Mouse (Mus musculus) right cerebral cortex, postnatal 4 days (tissue): ENCODE data around the gene Mamdc4.
"Not testable (repeated sequence)": the region's sequence is repeated elsewhere in the genome, so short reads cannot be mapped to it uniquely, and the experiment has no call there.

Experiments
- DNase-seq: peaks from one replicate; pipeline ENCODE4 v3.0.0-alpha.2; 2022

The Mamdc4 gene

DNA sequence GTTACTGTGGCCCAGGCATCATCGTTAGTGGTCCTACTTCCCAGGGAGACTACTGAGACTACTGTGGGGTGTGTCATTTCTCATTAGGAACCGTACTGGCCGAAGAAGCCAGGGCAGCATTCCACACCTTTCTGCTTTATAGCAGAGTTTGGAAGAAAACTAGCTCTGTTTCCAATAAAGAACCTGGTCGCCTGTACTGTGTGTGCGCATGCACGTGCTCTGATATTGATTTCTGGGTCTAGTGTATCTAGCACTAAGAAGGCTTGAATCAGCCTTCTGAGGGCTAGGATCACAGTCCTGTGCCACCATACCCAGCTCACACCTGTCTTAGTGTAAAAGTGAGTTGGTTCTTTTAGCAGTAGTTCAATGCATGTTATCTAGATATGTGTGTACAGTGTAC is 15.9 kb downstream of the Mamdc4 start:
- no peak for DNase-seq

DNA sequence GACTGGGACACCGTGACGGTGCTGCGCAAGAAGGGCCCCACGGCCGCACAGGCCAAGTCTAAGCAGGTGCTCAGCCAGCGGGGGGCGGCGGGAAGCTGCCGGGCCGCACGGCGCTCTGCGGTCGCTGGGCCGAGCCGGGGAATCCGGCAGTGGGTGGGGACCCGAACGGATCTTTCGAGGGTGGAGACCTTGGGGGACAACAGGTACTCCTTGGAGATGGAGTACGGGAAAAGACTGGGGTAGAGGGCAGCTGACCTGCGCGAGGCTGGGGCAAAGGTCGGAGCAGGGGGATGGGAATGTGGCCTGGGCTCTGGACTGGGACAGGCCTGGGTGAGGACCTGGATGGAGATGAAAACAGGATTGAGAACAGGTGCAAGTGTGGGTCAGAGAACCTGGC is 16.7 kb downstream of the Mamdc4 start:
- DNase-seq: no peak

DNA sequence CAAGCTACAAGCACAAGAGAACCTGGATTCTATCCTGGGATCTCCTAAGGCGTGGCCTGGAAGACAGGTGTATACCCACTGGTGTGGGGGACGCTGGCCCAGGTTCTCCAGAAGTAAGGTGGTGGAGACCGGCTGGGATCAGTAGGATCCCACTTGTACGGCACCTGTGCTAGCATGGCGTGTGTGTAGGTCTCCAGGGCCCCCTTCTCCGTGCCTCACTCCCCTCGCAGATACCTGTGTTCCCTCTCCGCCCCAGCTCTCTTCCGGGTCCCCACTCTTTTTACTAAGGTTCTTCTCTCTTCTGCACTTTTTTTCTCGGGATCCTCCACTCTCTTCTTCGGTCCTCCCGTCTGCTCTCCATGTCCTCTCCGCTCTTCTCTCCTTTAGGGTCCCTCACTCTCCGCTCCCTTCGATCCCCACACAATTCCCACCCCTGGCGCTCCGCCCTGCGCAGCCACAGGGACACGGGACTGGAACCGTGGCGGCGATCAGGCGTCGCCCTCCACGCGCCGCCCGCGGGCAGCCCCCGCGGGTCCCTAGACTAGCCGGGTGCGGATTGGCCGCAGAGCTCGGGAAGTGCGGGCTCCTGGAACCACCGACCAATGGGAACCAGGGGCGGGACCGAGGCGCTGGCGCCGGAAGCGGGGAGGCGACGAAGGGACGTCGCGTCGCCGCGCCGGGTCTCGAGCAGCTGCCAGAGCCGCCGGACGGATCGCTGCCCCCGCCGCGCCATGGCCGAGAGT is 17.3 kb downstream of the Mamdc4 start, which contains the start of gene Edf1:
Gene Edf1, plus strand, starts transcription at position 627 of the 743 bp plus-strand sequence.
- peak; percentile 93 for DNase-seq

DNA sequence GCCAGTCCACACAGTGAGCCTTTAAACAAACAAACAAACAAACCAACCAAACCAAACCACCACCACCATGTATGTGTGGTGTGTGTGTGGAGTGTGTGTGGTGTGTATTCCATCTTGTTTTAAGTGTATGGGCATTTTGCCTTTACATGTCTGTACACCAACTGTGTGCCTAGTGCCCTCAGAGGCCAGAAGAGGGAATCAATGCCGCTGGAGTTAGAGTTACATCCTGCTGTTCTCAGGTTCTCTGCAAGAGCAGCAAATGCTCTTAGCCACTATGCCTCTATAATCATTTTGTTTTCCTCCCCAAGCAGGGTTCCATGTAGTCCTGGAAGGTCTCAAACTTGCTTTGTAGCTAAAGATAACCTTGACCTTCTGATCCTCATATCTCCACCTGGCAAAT is 18.3 kb downstream of the Mamdc4 start:
- DNase-seq: no peak

DNA sequence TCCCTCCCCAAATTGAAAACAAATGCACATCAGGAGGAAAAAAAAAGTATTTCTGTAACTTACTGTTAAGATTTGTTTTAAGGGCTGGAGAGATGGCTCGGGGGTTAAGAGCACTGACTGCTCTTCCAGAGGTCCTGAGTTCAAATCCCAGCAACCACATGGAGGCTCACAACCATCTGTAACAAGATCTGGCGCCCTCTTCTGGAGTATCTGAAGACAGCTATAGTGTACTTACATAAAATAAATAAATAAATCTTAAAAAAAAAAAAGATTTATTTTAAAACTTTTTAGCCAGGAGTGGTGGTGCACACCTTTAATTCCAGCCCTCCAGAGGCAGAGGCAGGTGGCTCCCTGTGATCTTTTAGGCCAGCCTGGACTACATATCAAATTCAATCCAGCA is 19.2 kb downstream of the Mamdc4 start:
- not testable (repeated sequence) for DNase-seq

DNA sequence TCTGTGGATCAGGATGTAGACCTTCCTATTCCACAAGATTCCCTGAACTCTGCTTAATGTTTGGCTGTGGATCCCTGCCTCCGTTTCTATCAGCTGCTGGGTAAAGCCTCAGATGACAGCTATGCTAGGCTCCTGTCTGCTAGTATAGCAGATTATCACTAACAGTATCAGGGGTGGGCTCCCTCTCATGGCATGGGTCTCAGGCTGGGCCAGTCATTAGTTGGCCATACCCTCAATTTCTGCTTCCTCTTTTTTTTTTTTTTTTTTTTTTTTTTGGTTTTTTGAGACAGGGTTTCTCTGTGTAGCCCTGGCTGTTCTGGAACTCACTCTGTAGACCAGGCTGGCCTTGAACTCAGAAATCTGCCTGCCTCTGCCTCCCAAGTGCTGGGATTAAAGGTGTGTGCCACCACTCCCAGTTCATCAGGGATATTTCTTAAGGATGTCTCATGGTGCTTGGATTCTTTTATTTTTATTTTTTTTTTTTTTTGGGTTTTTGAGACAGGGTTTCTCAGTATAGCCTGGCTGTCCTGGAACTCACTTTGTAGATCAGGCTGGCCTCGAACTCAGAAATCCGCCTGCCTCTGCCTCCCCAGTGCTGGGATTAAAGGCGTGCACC is 21.4 kb downstream of the Mamdc4 start:
- DNase-seq: not testable (repeated sequence)

DNA sequence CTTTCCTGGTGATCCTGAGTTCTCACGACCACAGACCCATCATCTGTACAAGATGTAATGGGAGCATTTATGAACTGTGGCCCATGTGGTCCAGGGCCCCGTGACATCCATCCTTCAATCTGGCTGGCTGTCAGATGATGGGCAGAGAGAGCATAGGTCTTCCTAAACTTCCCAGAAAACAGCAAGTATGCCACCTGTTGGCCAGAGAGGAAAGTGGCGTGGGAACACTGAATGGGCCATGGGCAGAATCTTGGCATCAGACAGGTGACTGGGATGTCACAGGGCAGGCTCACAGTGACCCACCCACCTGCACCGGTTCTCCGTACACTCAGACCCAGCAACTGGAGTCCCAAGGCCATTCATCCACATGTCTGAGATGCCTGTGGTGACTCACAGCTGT is 23.5 kb downstream of the Mamdc4 start:
- no peak for DNase-seq

DNA sequence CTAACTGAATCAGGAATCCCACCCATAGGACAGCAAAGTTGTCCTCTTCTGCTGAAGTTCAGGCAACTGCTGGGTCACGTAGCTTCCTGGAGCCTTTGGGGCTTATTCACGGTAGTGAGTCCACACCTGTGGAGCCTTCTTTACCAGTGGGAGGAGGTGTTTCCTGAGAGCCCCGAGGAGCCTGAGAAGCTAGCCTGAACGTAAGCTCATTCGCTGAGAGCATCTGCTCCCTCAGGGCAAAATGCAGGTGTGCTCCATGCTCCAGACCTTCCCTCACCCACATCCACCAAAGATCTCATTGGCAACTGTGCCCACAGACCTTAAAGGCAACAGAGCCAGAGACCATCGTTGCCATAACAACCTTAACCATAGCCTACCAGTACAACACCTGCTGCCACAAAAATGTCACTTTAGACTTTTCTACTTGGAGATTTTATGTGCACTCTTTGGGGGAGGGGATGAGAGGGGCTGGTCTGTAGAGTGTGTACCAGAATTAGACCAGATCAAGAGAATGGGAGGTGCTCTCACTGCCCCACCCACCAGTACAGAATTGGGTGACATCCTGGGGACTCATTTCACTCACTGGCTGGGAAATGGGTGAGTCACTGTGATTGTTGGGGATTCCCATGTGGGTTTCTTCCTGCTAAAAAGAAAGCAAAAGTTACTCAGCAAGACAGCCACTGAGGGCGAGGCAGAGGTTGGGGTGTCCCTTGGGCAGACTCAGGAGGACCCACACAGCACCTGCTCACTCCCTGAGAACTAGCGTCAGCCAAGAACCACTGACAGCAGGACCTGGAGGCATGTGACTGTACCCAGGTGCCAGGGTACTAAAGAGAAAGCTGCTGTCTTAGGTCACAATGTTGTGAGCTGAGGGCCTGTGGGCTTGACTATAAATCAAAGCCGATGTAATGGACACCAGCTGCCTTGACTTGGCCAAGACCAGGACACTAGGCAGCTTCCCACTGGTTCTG is 25.3 kb downstream of the Mamdc4 start:
- no peak for DNase-seq

DNA sequence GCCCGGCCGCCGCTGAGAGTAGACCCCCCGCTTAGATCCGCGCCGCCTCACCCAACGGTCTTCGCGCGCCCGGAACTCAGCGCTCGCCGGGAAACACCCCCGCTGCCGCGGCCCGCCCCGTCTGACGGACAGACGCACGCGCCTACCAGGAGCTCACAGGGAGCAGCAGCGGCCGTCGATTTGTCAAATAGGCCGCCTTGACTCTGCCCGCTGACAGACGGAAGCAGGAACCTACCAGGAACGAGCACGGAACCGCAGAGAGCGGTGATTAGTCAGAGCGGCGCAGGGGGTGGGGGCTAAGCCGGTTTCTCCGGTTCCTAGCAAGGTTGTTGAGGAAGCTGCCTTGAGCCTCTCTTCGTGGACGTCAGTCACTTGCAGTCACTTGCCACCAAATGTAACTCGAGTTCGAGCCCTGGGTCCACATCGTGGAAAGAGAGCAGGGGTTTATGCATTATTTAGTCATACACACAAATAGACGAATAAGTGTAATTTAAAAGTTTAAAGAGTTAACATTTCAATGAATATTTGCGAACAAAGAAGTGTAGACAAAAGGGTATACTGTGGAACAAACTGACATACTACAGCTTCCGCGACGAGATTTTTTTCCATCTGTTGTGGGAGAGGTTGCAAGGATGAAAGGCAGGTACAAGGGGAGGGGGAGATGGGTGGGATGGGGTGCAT is 27.7 kb downstream of the Mamdc4 start, which contains the start of gene Traf2:
Gene Traf2, minus strand, starts transcription at position 130 of the 681 bp plus-strand sequence.
- peak; percentile 98 for DNase-seq

DNA sequence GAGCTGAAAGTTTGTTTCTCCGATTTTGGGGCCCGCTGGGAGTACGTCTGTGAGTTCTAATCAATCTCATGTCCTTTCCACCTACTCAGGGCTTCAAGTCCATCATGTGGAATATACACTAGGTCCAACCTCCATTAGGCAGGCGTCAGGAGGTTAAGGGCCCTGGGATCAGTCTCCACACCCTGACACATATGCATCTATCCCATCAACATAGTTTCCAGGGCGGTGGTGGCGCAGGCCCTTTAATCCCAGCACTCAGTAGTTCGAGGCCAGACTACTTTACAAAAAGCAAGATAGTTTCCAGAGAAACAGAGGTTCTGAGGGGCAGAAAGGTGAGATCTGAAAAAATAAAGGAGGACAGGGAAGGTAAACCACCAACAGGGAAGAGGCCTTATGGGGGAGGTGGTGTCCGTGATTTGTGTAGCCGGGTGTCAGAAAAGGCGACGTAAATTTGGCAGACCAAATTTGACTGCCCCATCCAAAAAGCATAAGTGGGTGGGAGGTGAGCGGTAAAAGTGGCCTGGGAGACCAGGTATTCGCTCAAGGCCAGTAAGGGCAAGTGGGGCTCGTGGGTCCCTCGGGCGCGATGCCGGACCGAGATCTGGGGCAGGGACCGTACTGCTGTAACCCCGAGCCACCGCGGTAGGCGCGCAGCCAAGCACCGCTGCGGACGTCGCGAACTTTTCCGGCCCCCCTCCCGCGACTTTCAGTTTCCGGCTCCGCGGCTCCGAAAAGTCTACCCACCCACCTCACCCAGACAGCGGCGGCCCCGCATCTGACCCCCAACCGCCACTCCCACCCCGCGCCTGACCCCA is 28.4 kb downstream of the Mamdc4 start:
- no peak for DNase-seq

DNA sequence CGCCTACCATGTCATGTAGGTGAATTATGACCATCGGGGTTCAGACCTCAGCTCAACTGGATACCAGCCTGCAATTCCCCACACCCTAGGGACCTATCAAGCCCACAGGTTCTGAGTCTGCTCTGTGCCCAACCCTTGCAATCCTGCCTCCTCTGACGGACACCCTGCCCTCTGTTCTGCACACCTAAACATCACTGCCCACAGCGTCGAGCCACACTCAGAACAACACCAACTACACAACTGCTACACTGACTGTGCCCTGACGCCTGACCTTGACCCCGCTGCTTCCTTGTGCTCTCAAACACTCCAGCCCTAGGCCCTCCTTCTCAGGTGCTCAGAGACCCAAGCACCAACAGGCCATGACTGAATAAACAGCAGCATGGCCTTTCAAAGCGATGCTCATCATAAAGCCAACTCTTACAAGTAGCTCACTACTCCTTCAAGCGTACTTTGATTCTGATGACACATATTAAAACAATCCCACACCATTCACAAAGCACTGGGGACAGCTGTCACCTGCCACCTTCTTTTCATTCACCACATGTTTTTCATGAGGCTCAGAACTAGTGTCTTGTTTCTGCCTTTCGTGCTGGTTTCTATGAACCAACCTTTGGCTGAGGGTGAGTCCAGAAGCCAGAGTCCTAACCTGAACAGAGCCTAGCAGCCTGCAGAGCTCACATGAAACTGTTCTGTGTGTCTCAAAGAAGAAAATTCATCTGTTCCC is 32.8 kb downstream of the Mamdc4 start:
- DNase-seq: no peak

DNA sequence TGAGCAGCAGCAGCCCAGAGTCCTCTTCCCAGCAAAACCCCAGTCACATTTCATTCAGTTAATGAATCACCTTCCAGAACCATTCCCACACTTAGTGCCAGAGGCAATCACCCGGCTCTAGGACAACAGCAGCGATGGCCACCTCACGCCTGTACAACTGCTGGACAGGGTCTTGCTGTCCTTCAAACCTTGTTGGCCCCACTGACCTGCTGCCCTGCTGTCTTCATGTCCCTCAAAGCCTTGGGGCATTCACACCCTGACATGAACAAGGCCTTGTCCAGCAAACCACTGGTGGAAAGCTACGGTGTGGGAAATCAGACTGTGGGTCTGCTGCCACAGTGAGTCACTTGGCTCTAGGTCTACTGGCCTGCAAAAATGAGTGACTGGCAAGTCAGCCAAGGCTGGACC is 34.1 kb downstream of the Mamdc4 start:
- DNase-seq: no peak

DNA sequence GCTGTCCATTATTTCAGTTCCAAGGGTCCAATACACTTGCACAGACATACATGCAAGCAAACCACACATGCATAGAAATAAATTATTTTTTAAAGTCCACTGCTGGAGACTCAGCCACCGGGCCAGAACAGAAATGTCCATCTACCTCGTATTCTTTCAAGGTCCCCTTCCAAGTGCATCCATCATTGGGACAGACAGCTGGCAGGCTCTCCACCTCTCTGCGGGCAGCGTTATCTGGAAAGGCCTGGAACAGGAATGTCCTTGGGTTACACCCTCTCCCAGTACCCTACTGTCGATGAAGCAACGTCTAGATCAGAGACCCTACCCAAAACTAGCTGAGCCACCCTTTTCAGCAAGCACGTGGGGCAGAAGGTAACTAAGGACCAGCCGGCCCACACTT is 38.1 kb downstream of the Mamdc4 start:
- DNase-seq: no peak

DNA sequence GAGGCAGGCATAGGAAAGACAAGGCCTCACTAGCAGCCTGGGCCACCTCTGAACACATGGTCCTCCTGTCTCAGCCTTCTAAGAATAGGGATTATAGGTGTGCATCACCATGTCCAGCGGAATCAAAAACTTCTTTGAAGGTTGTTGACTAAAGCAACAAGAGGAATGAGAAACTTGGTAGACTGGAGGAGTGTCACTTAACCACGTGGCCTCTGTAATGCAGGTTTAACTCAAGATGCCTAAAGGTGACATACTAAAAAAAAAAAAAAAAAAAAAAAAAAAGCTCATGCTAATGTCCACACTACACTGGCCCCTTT is 39.8 kb downstream of the Mamdc4 start:
- no peak for DNase-seq

DNA sequence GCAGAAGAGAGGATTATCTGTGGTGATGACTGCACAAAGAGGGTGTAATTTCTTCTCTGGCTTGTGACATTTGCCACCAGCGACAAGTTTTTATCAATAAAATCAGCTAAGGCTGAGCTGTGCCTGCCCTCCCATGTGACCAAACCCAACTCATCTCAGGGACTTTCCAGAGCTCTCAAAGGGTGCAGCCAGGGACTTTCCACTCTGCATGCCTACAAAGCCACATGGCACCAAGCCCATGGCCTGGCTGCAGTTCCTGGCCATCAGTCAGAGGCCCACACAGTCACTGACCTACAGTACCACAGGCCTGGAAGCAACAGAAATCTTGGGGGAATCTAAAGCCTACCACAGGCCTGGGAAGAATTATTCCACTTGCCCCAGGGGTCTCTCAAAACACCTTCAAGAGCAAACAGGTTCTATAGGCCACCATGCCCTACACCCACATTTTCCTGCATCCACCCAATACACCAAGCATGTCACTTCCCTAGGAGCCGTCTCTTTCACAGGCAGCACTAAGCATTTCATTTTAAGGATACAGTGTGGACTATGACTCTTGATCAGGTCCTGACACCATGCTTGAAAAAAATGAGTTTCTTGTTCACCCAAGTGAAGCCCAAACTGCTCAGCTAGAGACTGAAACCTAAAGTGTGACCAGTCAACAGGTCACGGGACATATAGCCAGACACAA is 40.3 kb downstream of the Mamdc4 start:
- peak; percentile 25 for DNase-seq

DNA sequence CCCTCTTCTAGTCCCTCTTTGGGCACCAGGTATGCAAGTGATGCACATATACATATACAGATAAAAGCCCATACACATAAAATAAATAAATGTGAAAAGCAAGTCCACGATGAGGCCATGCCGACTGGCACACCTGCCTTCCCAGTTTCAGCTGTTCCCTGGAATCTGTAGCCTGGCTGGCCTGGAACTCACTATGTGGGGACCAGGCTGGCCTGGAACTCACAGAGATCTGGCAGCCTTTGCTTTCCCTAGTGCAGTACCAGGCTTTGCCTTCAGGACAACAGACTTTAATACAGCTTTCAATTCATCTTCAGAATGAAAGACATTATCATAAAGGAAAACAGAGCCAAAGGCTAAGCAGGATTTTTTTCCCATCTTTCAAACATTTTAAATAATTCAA is 40.9 kb downstream of the Mamdc4 start:
- DNase-seq: no peak

DNA sequence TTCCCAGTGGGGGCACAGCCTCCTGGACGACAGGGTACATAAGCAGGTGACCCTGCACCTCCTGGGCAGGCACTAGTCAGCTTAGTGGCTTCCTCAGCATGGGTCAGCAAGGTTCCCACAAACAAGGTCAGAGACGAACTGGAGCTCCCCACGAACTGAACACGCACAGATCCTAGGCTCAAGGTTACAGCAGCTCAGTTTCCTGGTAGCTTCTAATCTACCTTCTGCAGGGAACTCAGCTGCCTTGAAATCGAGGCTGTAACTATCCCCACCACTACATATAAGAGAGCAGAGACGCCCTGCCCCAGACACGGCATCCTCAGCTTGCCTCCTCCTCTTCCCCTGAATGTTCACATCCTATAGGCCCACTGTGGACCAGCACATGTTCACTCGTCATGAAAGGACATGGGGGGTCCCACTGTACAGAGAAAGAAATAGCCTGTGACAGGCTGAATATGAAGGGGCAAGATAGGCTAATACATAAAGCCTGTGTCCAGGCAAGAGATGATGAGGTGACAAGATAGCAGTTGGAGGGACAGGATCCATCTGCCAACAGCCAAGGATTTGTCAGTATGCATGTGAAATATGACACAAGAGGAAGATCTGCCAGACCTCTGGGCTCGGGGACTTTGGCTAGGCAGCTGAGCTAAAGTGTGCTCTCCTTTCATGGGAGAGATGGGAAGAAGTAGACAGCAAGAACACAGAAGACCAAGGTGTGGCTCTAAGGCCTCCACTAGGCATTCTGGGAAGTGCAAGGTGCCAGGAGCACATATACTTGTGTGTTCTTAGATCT is 47.9 kb downstream of the Mamdc4 start:
- DNase-seq: no peak
